Mouse (Mus musculus): ENCODE data around the gene Lifr.

GRCm38 (mm10) chr15:7070199-7070794 lies 20.1 kb upstream of the Lifr start:
- no peak for TF ChIP-seq CTCF (IDR thresholded peaks at IDR 0.05; ENCODE audit: borderline replicate concordance, insufficient read depth, low read length)
- TF ChIP-seq POLR2A (IDR thresholded peaks at IDR 0.05; ENCODE audit: low read depth, low read length): no peak

Data from embryonic fibroblast, embryonic 13.5 days (primary cell).